Mouse (Mus musculus) testis, postnatal 10 days (tissue): ENCODE results near the gene Aktip.

Experiments
- DNase-seq: peaks from one replicate; pipeline ENCODE4 v3.0.0; 2021; ENCODE audit warnings: low spot score

Gene Aktip

DNA sequence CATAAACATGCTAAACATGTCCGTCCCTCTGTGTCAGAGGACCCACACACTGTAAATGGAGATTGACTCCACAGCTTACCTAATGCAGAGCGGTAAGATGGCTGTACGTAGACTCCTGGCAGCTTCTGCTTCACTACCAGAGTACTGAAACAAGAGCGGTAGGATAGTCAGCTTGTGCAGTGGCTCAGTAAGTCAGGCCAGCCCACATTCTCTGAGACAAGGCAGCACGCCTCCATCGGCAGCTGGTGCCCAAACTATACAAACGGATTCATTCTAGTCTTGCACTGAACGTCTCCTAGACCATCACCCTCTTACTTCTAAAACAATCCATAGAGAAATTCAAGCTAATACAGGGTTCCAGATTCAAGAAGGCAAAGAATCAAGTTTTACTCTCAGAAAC, 73.0 kb downstream of the Aktip start:
- DNase-seq, result no peak

DNA sequence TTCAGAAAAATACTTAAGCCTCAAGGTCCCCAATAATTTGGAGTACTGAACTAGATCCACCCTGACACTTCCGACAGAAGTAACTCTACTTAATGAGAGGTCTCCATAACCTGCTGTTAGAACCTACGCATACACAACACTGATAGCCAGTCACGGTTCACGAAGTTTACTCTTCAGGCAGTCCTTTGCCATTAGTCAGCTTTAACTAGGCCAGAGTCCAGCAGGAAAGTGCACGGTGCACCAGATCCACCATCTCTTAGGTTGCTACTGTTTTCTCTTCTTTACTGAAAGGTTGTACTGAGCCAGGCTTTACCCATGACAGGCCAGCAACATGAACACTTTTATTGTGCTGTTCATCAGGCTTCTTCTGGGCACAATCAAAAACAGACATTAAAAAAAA, 75.5 kb downstream of the Aktip start:
- no peak for DNase-seq

DNA sequence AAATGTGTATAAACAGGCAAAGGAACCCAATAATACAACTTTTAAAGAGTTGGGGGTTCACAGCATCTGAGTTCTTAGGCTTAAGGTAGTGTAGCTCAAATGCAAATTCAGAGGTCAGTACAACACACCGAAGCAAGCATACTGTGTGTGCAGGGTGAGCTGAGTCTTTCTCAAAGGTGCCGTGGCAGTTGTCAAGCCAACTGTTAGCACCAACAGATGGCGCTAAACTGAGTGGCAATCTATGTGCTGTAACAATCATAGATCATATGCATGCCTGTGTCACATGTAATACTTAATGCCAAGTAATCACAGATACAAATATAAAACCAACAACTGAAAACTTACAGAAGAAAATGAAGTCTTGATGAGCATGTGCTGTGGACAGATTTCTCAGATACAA, 81.6 kb downstream of the Aktip start:
- DNase-seq, result no peak

DNA sequence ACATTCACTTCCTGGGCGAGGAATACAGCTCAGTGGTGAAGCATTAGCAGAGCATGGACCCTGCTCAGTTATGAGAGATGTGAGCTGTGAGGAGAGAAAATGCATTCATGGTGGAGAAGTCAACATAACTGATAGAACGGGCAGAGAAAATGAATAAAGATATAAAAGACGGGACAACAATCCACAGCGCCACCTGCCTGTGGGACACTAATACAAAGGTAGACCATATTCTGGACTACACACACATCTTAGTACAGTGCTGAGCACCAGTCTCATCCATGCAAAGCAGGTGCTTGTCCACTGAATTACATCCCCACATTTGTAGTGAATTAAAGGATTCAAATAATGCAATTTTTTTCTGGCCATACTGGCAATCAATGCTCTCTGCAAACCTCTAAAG, 82.2 kb downstream of the Aktip start:
- DNase-seq, result peak; percentile 30

DNA sequence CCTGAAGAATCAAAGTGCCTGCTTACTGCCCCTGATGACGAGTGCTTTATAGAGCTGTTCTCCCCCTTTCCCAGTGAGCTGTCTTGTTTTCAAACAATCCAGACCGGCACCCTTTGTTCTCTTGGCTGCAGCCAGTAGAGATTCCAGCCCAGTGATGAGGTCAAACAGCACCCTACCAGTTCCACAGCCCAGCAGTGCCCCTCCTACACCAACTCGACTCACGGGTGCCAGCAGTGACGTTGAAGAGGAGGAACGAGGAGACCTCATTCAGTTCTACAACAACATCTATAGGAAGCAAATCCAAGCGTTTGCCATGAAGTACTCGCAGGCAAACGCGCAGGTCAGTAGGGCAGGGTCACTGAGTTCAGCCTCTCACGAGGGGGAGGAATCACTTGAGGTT, 84.9 kb downstream of the Aktip start:
- DNase-seq, result no peak

DNA sequence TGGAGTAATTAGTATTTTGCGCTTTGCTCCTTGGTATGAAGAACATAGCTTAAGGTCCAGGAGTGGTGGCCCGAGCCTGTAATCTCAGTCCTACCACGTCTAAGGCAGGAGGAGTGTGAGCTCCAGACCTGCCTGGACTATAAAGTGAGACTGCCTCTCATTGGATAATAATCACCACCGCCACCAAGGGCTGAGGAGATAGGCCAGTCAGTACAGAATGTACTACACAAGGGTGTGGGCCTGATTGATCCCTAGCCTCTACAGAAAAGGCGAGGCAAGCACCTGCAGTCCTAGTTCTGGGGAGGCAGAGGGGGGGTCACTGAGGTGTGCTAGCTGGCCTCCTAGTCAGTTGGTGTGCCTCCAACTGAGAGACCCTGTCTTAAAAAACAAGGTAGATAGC, 85.3 kb downstream of the Aktip start:
- DNase-seq, result no peak

DNA sequence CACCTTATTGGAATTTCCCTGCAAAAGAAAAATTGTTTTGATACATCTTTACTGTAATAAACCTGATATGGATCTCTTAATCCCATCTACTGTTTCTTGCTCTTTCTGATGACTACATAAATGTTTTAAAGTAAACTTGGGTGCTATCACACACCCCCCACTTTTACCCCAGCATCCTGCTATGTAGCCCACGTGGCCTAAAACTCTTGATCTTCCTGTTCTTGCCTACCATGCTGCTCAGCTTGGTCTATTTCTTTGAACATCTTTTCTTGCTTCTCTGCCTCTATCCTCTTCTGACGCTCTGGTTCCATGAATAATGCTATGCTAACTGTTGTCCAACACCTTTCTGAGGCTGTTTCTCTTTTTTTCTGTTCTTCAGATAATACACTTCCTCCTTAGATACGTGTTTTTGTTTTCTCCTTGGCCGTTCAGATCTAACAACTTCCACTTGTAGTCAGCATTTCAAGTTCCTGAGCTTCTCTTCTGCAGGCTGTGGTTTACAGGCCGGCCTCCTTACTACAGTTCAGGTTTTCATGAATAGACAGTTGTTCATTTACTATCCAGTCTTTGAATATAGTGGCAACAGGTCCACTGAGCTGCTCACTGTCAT, 87.8 kb downstream of the Aktip start:
- DNase-seq, result no peak

DNA sequence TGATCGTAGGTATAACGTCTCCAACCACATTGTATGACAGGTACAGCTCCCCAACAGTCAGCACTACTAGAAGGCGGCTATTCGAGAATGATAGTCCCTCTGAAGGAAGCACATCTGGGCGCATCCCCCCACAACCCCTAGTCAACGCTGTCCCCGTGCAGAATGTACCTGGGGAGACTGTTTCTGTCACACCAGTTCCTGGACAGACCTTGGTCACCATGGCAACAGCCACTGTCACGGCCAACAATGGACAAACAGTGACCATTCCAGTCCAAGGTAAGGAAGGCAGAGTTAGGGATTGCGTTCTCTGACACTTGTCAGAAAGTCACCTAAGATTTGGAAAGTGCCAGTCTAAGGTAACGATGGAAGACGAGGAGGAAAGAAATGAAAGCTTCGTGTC, 93.5 kb downstream of the Aktip start:
- DNase-seq, result no peak

DNA sequence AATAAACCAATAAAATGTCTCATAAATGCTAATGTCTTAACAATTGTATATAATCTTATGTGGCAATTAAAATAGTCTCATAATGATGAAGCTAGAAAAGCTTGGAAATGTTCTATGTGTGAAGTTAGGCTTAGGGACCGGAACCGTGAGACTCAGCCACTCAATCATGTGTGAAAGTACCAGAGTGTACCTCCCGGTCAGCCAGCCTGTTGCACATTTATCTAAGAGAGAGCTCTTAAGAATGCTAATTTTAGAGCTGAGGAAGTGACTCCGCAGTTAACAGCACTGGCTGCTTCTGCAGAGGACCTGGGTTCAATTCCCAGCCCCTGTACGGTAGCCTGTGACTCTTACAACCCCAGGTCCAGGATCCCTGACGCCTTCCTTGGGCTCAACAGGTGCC, 101.7 kb downstream of the Aktip start:
- DNase-seq, result no peak

DNA sequence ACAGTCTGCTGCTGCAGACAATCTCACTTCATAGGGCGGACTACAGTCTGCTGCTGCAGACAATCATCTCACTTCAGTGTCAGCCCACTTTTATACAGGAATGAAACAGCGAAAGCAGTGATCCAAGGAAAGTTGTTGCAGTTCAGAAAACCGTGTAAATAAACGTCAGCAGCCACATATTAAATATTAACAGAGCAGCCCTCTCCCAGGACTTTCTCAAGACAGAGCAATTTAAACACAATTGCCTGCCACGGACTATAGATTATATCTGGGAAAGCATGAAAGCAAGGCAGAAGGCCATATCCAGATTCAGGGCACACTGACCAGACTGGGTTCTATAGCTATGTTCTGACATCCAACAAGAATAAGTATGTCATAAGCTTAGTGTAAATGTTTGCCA, 105.6 kb downstream of the Aktip start:
- no peak for DNase-seq

DNA sequence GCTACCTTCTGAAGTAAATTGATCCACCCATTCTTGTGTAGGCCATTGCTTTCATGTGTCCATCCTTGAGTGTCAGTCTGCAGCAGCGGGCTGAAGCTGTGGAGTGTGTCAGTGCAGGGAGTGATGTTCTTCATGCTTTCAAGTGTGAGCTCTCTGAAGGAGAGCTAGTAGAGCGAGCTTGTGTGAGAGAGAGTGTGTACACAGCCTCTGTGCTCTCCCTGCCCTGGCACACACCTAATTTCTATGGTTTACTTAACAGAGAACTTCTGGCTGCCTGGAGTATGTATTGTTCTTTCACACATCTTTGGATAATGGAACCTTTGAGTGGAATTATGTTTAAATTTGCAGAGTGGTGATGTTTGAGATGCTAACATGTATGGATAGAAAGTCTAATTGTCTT, 110.2 kb downstream of the Aktip start:
- DNase-seq, result no peak

DNA sequence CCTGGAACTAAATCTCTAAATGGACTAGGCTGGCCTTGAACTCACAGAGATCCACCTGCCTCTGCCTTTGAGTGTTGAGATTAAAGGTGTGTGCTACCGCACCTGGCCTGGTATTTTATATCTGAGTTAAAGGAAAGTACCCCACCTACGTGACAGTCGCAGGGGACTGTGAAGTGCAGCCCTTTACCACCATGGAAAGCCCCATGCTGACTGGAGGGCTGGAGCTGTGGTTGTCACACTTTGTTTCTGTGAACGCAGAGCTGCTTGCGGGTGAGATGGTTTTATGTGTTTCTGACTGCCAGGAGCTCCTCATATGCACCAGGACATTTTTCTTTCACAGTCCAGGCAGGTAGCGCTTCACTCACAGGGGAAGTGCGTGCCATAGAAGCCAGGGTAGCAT, 111.3 kb downstream of the Aktip start:
- DNase-seq, result no peak

DNA sequence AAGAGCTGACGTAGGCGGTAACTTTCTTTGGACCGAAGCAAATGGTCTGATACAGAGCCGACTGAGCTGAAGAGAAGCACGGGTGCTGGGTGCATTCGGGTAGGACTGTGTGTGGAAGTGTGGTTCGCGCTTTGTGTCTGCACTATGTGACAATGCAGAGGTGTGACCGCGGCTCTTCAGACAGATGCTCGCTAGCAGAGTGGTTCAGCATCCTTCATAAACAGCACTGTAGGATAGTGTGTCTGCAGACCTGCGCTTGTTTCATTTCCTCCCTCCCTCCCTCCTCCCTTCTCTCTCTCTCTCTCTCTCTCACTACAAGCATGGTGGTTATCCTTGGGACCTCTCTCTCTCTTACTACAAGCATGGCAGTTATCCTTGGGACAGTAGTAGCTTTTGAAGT, 117.3 kb downstream of the Aktip start:
- DNase-seq, result no peak

DNA sequence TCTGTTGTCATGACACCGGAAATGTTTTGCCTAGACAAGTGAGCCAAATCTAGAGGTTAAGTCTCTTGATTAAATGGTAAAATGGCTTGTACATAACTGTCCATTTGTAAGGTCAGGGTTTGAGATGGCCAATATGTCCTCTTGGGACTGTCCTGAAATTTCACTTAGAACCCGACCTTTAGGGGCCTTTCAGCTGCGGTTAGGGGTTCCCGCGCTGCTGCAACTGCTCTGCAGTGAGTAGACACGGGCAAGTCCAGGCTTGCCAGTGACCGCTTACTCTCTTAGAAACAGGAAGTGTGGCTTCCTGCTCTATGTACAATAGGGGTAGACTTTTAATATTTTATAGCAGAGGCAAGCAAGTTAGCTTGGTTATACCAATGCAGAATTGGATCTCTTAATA, 117.9 kb downstream of the Aktip start:
- DNase-seq, result no peak

DNA sequence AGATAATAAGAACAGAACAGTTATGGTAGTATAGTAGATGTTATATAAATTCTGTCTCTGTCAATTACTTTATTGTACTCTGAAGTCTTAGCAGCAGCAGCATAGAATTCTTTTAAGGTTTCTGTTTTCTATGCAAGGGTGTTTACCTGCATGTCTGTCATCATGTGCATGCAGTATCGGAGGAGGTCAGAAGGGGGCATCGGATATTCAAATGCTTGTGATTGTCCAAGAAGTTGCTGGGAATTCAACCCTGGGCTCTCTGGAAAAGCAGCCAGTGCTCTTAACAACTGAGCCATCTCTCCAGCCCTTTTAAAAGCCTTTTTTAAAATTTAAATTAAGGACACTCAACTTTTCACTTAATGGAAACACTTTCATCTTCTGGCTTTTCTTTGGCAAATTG, 120.1 kb downstream of the Aktip start:
- no peak for DNase-seq

DNA sequence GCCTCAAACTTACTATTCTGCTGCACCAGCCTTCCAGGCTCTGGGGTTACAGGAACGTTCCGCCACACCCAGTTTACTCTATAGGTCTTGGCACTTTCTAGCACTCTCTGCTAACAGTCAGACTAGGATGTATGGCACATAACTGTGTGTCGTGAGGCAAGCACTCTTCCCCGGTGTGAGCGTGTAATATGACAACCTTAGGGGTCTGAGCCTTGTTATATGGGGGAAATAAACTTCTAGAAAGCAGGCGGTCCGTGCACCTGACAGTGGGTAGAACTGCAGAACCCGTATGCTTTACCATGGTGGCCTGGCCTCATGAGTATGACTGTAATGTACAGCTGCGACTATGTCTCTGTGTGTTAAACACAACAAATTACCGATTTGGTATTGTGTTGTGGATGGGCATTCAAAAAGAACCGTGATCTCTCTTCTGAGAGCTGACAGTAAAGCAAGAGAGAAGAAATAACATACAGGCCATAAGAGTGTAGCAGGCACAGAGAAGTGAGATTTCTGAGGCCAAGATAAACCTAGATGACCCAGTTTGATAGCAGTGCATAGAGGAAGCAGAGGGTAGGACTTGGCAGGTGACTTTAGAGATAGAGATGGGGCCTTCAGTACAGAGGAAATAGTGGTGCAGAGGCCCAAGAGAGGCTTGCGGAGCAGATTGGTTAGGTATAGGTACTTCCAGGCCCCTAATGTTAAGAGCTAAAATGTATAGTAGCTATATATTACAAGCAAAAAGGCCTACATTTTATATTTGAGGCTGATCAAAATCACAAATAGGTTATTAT, 122.5 kb downstream of the Aktip start:
- no peak for DNase-seq

DNA sequence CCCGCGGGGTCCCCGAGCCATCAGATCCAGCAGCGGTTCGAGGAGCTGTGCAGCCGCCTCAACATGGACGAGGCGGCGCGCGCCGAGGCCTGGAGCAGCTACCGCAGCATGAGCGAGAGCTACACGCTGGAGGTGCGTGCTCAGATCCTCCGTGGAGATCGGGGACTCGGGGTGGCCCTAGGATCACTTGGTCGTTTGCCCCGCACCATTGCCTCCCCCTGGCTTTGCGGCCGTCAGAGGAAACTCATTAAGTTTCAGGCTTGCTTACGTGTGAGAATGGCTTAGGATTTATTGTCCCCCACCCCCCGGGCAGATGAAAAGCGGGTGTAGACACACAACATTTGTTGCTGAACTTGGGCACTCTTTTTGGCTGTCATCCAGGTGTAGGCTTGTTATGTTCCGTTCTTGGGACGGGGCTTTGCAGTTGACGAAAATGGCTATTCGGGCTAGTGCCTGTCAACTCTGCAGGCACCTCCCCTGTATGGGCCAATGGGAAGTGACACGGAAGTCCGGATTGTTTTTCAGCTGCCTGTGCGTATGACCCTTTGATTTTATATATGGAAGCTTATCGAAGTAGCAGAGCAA, 129.4 kb downstream of the Aktip start:
- DNase-seq, result peak; percentile 73

DNA sequence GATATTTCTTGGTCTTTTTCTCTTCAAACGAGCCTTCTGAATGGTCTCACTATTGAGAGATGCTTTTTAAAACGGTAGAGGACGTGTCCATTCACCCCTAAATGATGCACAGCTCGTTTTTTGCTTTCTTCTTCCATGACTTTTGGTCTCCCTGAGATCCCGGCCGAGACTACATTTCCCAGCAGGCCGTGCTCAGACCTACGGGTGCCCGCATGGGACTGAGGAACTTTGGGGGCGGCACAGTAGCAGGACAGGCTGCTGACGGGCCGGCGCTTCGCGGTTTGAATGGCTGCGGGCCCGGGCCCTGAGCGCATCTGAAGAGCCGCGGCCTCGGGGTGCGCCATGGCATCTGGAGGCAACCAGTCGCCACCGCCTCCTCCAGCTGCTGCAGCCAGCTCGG, 129.9 kb downstream of the Aktip start, which contains the start of gene Rbl2:
Rbl2 (plus strand) TSS at position 224 of the 400 bp plus-strand sequence.
- DNase-seq, result peak; percentile 93

DNA sequence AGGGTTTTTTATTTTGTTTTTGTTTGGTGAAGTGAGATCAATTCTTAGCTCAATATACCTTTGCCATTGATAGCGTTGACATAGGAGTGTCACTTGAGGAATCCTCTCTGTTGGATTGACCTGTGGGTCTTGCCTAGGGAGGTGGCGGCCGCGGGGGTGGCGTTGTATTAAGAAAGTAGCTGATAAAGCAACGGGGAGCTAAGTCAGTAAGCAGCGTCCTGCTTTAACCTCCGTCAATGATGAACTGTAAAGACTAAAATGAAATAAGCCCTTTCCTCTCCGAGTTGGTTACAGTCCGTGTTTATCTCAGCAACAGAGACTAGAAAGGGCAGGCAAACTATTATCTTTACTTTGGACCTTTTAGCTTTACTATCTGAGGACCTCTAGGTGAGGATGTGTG, 130.4 kb downstream of the Aktip start:
- DNase-seq, result no peak

DNA sequence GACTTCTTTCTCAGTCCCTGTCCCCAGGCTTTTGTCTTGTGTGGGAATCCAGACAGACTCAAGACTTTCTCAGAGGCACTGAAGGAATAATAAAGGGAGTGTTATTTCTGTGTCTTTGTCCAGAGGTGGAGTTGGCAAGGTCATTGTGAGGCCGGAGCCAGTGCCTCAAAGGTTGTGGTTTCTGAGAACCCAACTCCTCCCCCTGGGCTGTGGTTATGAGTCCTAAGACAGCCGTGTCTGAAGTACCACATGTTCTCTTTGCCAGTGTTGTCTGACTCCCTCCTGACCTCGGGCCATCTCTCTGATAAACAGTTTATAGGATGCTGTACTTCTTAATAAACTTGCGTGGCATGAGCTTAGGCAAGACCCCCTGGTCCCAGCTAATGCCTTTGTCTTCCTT, 134.6 kb downstream of the Aktip start:
- no peak for DNase-seq
